Mouse (Mus musculus) layer of hippocampus, adult 8-10 months (tissue): ENCODE data around the gene Hectd4. TPM values are rescaled to one million over a fixed set of nuclear protein-coding genes. Genes with fewer than 3 reads are reported as not detected.
"Not testable (repeated sequence)": the region's sequence is repeated elsewhere in the genome, so short reads cannot be mapped to it uniquely, and the experiment has no call there.

Source experiments
- DNase-seq, 2 experiments: peaks; one replicate each; pipeline ENCODE4 v3.0.0; 2022; ENCODE audit warnings: low spot score in 2 of 2
- total RNA-seq, 4 experiments: library from RNA; stranded (reverse); gene quantifications; 2 replicates each; pipeline ENCODE4 v1.2.4; 2022

The Hectd4 gene
- total RNA-seq, 4 experiments from 2014 or later, result 147 to 191 (median 153) TPM

- no peak for DNase-seq
Observed at GRCm38 (mm10) chr5:121280456-121280855, 60.4 kb downstream of the Hectd4 start.

- DNase-seq, result no peak
Observed at GRCm38 (mm10) chr5:121283051-121283450, 63.0 kb downstream of the Hectd4 start.

- no peak for DNase-seq
Observed at GRCm38 (mm10) chr5:121284816-121285215, 64.8 kb downstream of the Hectd4 start.

GRCm38 (mm10) chr5:121287213-121287612 is 67.2 kb downstream of the Hectd4 start:
- no peak for DNase-seq

GRCm38 (mm10) chr5:121290289-121290688 is 70.3 kb downstream of the Hectd4 start:
- DNase-seq, result no peak

GRCm38 (mm10) chr5:121292309-121293165 is 72.5 kb downstream of the Hectd4 start:
- no peak for DNase-seq

- DNase-seq, result no peak
Observed at GRCm38 (mm10) chr5:121305009-121305408, 85.0 kb downstream of the Hectd4 start.

GRCm38 (mm10) chr5:121307620-121308019 is 87.6 kb downstream of the Hectd4 start:
- no peak for DNase-seq

- DNase-seq, result no peak
Observed at GRCm38 (mm10) chr5:121311576-121311975, 91.6 kb downstream of the Hectd4 start.

- peak; percentile 63 to 70 for DNase-seq
Observed at GRCm38 (mm10) chr5:121313764-121314474, 93.9 kb downstream of the Hectd4 start.

GRCm38 (mm10) chr5:121326079-121326805 is 106.2 kb downstream of the Hectd4 start:
- no peak for DNase-seq

- DNase-seq, result no peak
Observed at GRCm38 (mm10) chr5:121329333-121330058, 109.5 kb downstream of the Hectd4 start.

GRCm38 (mm10) chr5:121330154-121330816 is 110.3 kb downstream of the Hectd4 start:
- DNase-seq, result not testable (repeated sequence)

- DNase-seq, result no peak
Observed at GRCm38 (mm10) chr5:121331731-121332130, 111.7 kb downstream of the Hectd4 start.

GRCm38 (mm10) chr5:121333976-121334375 is 114.0 kb downstream of the Hectd4 start:
- no peak for DNase-seq

- DNase-seq, result no peak
Observed at GRCm38 (mm10) chr5:121334454-121334853, 114.4 kb downstream of the Hectd4 start.

- DNase-seq, result no peak
Observed at GRCm38 (mm10) chr5:121335426-121335825, 115.4 kb downstream of the Hectd4 start.

- no peak for DNase-seq
Observed at GRCm38 (mm10) chr5:121336009-121336408, 116.0 kb downstream of the Hectd4 start.

- DNase-seq, result no peak
Observed at GRCm38 (mm10) chr5:121336776-121337175, 116.8 kb downstream of the Hectd4 start.

GRCm38 (mm10) chr5:121339507-121340230 is 119.7 kb downstream of the Hectd4 start:
- DNase-seq, result no peak
